Mouse (Mus musculus) B cell, adult 62 days (primary cell): ENCODE data around the gene Olfr223. TPM values are rescaled to one million over a fixed set of nuclear protein-coding genes. Genes with fewer than 3 reads are reported as not detected.

Experiments
- total RNA-seq: library from RNA; stranded (reverse); gene quantifications from 4 replicates; pipeline ENCODE4 v1.2.4, GENCODE M21; 2023

Gene Olfr223
- total RNA-seq = not detected in 4 replicates

GRCm38 (mm10) chr11:59593189-59593588 lies at the start of gene Olfr223:
Gene Olfr223, minus strand, starts transcription at chr11:59593289.

GRCm38 (mm10) chr11:59576135-59576534 lies 17.0 kb downstream of the Olfr223 start, which contains the start of gene Olfr222:
Gene Olfr222, minus strand, starts transcription at chr11:59576235.

GRCm38 (mm10) chr11:59541324-59541723 lies 51.8 kb downstream of the Olfr223 start, which contains the start of gene Nlrp3:
Gene Nlrp3, plus strand, starts transcription at chr11:59541568.

Other genes starting within 250 kb of the Olfr223 start
- not detected in 4 replicates for gene Prss38, start 217.6 kb downstream of the Olfr223 start, total RNA-seq
- 10.2 to 12.5 TPM (median 11.7 TPM) in 4 replicates for gene Jmjd4, start 143.2 kb downstream of the Olfr223 start, total RNA-seq
- 14.5 to 17.4 TPM (median 14.9 TPM) in 4 replicates for gene Snap47, start 142.1 kb downstream of the Olfr223 start, total RNA-seq
- 4.1 to 4.7 TPM (median 4.3 TPM) in 4 replicates for gene Zfp867, start 120.8 kb downstream of the Olfr223 start, total RNA-seq
- gene Zkscan17, start 66.5 kb downstream of the Olfr223 start, total RNA-seq = 16.7 to 20.2 TPM (median 17.6 TPM) in 4 replicates
- gene Nlrp3, start 51.7 kb downstream of the Olfr223 start, total RNA-seq = 0.94 to 3.2 TPM (median 1.5 TPM) in 4 replicates
- not detected in 4 replicates for gene Olfr222, start 17.1 kb downstream of the Olfr223 start, total RNA-seq
- 82.5 to 102 TPM (median 85.8 TPM) in 4 replicates for gene Mprip, start 68.0 kb upstream of the Olfr223 start, total RNA-seq
- 0.41 to 1.1 TPM (median 0.46 TPM) in 3 of 4 replicates, not detected in the other for gene Pld6, start 194.4 kb upstream of the Olfr223 start, total RNA-seq
- gene Flcn, start 216.7 kb upstream of the Olfr223 start, total RNA-seq = 122 to 136 TPM (median 128 TPM) in 4 replicates
- gene Nt5m, start 246.2 kb upstream of the Olfr223 start, total RNA-seq = 7.2 to 11.7 TPM (median 10.5 TPM) in 4 replicates
- gene Cops3, start 246.5 kb upstream of the Olfr223 start, total RNA-seq = 87.0 to 108 TPM (median 102 TPM) in 4 replicates